Mouse (Mus musculus): ENCODE measurements around the gene Fads6.

GRCm38 (mm10) chr11:115271481-115271880 lies 26.0 kb downstream of the Fads6 start:
- TF ChIP-seq CTCF (IDR thresholded peaks at IDR 0.05 in 2 of 3, conservative IDR thresholded peaks at IDR 0.05 in 1 of 3; ENCODE audit: control insufficient read depth in 1 of 3, insufficient read depth in 1 of 3, low read depth in 2 of 3, low read length in 3 of 3, poor library complexity in 1 of 3, severe bottlenecking in 1 of 3) = no peak
- TF ChIP-seq GATA1 (IDR thresholded peaks at IDR 0.05; ENCODE audit: low read depth, low read length) = no peak
- TF ChIP-seq MAFK (IDR thresholded peaks at IDR 0.05; ENCODE audit: borderline replicate concordance, low read depth, low read length) = no peak
- TF ChIP-seq MAX (IDR thresholded peaks at IDR 0.05; ENCODE audit: low read length) = no peak
- TF ChIP-seq JUND (IDR thresholded peaks at IDR 0.05; ENCODE audit: low read depth, low read length) = no peak
- no peak for TF ChIP-seq POLR2A (IDR thresholded peaks at IDR 0.05; ENCODE audit: control insufficient read depth in 1 of 2, insufficient read depth in 1 of 2, low read depth in 1 of 2, low read length in 2 of 2, poor library complexity in 1 of 2)
- TF ChIP-seq TCF12 (IDR thresholded peaks at IDR 0.05; ENCODE audit: low read depth, low read length) = no peak
- no peak for TF ChIP-seq ELF1 (IDR thresholded peaks at IDR 0.05; ENCODE audit: low read depth, low read length)
- TF ChIP-seq MYC (IDR thresholded peaks at IDR 0.05; ENCODE audit: low read depth, low read length) = no peak
- no peak for TF ChIP-seq SMC3 (IDR thresholded peaks at IDR 0.05; ENCODE audit: low read depth, low read length)
- no peak for TF ChIP-seq CHD2 (IDR thresholded peaks at IDR 0.05; ENCODE audit: low read length)
- no peak for TF ChIP-seq NELFE (IDR thresholded peaks at IDR 0.05; ENCODE audit: low read depth, low read length)
